Mouse (Mus musculus) MN1 (cell line): Measurements from ENCODE around the gene Akap7.

Experiments used
- DNase-seq: peaks from one replicate; pipeline ENCODE4 v3.0.0-alpha.2; 2016; ENCODE audit warnings: low spot score

Gene Akap7

GRCm38 (mm10) chr10:25257466-25257865, 50.2 kb downstream of the Akap7 start:
- DNase-seq, result no peak

- DNase-seq, result no peak
Measured at GRCm38 (mm10) chr10:25253474-25253873, 54.2 kb downstream of the Akap7 start.

DNA sequence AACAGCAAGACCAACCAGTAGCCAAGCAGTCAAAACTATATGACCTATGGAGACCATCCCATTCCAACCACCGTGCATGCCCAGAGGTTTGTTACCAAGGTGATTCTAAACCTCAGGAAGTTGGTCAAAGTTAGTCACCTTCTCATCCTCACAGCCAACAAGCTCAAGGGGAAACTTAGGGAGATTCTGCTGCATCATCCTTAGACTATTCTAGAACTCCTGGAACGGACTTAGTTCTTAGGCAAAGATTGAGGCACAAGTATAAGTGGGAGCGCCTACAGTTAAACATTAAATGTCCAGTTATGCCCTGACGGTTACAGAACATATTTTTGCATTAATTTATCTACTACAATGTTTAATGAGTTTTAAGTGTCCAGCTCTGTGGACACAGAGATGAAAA, 54.7 kb downstream of the Akap7 start:
- DNase-seq, result no peak

- DNase-seq, result peak; percentile 41
Measured at GRCm38 (mm10) chr10:25250108-25250507, 57.6 kb downstream of the Akap7 start.

- DNase-seq, result peak; percentile 30
Measured at GRCm38 (mm10) chr10:25246173-25246572, 61.5 kb downstream of the Akap7 start.

GRCm38 (mm10) chr10:25239156-25239555, 68.5 kb downstream of the Akap7 start:
- DNase-seq, result peak; percentile 47

DNA sequence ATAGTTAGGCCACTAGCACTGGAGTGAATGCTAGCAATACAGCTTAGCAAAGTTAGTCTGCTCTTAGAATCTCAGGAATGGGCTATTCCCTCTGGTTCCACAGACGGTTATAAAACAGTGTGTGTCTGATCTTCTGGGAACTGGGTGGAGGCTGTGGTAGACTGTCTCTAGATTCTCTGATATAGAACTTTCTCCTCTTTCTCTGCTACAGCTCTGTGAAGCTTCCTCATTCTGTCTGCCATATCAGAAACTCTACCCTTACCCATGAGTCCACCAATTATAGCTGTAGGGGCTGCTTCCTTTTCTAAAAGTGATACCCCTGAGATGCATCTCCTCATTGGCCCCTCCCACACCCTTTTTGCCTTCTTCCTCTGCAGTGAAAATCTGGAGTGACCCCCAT, 73.6 kb downstream of the Akap7 start:
- DNase-seq, result no peak

- DNase-seq, result no peak
Measured at GRCm38 (mm10) chr10:25232700-25233099, 75.0 kb downstream of the Akap7 start.

DNA sequence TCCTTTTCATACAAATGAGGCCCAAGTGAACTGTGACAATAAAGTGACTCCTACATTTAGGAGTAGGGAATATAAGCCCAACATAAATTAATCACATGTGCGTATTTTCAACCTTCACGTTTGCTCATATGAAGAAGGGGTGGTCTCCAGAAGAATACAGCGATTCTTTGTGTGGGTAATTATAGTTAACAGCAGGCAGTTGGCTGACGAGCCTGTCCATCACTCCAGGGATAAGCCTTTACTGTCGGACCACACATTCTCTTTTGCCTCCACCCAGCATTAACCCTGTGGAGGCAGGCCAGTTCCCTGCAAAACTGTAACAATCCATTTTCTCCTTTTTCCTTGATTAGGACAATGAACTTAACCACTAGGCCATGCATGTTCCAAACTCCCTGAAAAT, 76.3 kb downstream of the Akap7 start:
- DNase-seq, result no peak

- peak; percentile 68 for DNase-seq
Measured at GRCm38 (mm10) chr10:25224371-25224770, 83.3 kb downstream of the Akap7 start.

DNA sequence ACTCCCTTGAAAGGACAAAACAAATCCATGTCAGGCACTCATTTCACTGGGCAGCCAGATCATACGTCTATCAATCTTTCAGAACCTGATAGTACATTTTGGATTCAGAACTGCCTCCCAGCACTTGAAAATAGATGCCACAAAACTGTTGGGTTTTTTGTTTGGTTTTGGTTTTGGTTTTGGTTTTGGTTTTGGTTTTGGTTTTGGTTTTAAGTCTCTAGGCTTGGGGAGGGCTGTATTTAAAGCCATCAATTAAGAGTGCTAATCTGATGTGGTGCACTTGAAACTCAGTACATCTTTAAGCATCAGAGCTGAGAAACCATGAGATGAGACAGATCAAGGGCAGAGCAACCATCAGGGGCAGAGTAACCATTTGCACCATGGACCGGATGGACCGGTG, 86.9 kb downstream of the Akap7 start:
- no peak for DNase-seq

DNA sequence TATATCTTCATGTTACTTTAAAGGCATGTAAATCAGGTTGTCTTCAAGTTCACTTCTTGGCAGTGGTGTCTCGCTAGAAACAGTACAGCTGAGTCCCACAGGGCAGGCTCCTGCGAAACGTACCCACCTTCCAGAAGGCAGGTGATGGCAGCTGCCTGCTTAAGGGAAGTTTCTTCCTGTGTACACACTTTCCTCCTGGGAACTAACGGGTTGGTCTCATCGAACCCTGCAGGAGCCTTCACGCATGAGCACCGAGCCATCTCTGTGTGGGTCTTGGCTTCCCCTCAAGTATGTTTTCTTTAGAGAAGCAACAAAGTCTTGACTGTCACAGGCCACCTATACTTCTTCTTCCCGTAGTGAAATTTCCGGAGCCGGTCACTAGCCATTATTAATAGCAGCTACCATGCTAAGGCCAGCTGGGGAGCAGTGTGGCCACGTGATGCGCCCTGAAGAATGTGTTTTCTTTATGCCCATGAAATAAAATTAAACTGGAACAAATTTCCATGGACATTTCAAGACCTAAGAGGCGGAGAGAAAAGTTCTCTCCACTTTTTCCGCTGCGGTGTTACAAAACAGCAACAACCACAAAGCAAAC, 87.7 kb downstream of the Akap7 start:
- no peak for DNase-seq

GRCm38 (mm10) chr10:25219220-25219628, 88.4 kb downstream of the Akap7 start:
- peak; percentile 68 for DNase-seq

DNA sequence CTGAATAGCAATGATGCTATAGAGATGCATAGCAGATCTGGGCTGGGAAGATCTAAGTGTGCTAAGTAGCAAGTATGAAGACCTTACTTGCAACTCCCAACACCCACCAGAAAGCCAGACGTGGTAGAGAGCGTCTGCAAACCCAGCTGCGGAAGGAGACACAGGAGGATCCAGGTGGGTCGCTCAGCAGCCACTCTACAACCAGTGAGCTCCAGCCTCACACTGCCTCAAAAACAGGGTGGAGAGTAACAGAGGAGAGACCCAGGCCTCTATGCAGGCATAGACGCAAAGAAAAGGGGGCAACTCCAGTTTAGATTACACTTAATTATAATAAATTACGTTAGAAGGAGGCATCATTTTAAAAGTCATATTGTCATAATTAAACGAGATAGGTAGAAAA, 88.9 kb downstream of the Akap7 start:
- no peak for DNase-seq

DNA sequence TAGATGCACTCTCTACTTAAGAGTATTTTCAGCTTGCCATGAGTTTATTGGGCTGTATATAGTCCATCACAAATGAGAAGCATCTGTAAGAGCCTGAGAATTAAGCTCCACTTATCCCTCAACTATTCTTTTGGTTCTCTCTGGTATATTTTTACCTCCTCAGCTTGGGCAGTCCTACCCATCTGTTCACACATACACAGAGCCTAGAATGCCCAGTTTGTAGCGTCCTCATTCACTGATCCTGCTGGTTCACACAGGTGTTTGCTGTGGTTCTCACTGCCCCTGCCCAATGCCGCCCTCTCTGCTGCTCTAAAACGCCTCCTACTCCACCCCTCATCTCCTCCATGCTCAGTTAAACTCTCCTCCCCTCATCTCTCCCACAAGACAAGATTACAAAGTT, 91.7 kb downstream of the Akap7 start:
- DNase-seq, result no peak

DNA sequence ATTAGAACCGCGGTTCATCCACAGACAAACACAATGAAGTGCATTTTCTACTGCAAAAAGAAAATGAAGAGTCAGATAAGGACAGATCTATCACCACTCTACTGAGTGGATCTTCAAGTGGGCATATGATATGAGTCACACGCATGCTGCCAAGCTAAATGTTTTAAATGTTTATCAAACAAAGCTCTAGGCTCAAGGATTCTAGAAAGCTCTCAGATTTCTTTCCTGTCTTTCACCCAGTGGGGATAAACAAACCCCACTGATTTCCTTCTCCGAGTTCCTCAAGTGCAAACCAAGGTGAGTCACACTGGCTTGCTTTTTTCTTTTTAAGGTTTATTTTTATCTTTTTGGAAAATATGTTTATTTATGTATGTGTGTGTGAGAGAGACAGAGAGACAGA, 94.0 kb downstream of the Akap7 start:
- no peak for DNase-seq

GRCm38 (mm10) chr10:25208619-25209018, 99.1 kb downstream of the Akap7 start:
- no peak for DNase-seq

GRCm38 (mm10) chr10:25207866-25208265, 99.8 kb downstream of the Akap7 start:
- no peak for DNase-seq

GRCm38 (mm10) chr10:25200691-25201090, 107.0 kb downstream of the Akap7 start:
- no peak for DNase-seq

GRCm38 (mm10) chr10:25199510-25200353, 107.9 kb downstream of the Akap7 start:
- DNase-seq, result no peak

DNA sequence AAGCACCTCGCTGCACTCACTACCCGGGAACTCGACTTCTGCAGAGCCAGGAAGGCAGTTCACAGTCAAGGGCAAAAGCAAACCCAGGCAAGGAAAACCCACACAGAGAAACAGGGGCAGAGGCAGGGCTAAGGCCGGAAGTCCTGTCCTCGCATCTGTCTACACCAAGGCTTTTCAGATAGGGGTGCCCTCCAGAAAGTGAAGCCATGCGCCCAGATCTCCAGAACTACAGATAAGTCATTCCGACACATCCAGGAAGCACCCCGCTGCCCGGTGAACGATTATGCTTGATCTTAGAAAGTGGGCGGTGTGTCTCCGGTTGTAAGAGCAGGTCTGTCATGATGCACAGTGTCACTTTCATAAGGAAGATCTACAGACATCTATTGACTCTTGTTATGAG, 109.1 kb downstream of the Akap7 start:
- DNase-seq, result no peak

DNA sequence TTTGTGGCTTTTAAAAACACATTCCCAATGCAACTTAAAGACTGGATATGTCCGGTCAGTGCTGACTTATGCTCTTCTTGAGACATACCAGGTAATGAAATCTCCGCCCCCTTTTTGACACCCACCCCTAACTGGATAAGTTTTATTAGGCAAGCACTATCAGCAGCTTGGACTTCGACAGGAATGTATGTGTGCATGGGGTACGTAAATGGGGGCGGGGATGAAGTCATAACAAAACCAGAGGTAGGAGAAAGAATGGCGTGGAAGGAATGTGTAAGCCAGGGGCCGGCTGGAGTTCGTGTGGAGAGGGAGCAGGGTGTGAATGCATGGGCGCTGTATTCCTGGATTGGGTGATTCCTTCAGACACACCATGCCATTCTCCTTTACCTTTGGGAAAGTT, 109.6 kb downstream of the Akap7 start:
- no peak for DNase-seq

- DNase-seq, result no peak
Measured at GRCm38 (mm10) chr10:25192180-25193073, 115.2 kb downstream of the Akap7 start.
